26 mouse cellular contexts compared by ENCODE assay signal in genomic region chr6:39435875-39436274, GRCm38 (mm10). TPM values are rescaled to one million over a fixed set of nuclear protein-coding genes. Genes with fewer than 3 reads are reported as not detected.
DNase-seq lines count a peak whose midpoint lies in the region; ATAC-seq lines count a peak whose summit lies in the region.
"Had no signal": no experiment of that assay in that cellular context is flagged by ENCODE, and none has a peak within 500 bp of the region (broad histone marks: within the 10 kb centered on the region; RNA-seq: fewer than 3 reads in every experiment).

No protein-coding gene starts in this region.

- H3K36me3 ChIP-seq in neural tube, embryonic 11.5 days (ENCODE audit: control insufficient read depth, insufficient read depth, low read length), result no peaks in the 10 kb centered on the region
- H3K36me3 ChIP-seq in neural tube, embryonic 15.5 days, result no peaks in the 10 kb centered on the region
- no peaks in the 10 kb centered on the region for H3K36me3 ChIP-seq in liver, embryonic 15.5 days (replicated peaks)
- H3K36me3 ChIP-seq: embryonic facial prominence, embryonic 15.5 days; forebrain, embryonic 12.5 days; limb, embryonic 13.5 days had no signal

- H3K9me3 ChIP-seq in neural tube, embryonic 11.5 days (ENCODE audit: control insufficient read depth, low read length), result no peaks in the 10 kb centered on the region
- H3K9me3 ChIP-seq in neural tube, embryonic 15.5 days (replicated peaks), result no peaks in the 10 kb centered on the region
- no peaks in the 10 kb centered on the region for H3K9me3 ChIP-seq in liver, embryonic 15.5 days (replicated peaks)
- H3K9me3 ChIP-seq: embryonic facial prominence, embryonic 15.5 days; forebrain, embryonic 12.5 days; limb, embryonic 13.5 days had no signal

- H3K27ac ChIP-seq in neural tube, embryonic 11.5 days (ENCODE audit: low read depth, low read length), result peak overlapping the region; percentile 40; the same call in 1 of the 2 replicates
- H3K27ac ChIP-seq in neural tube, embryonic 15.5 days (replicated peaks), result no peak overlapping the region
- H3K27ac ChIP-seq in liver, embryonic 15.5 days (replicated peaks), result peak overlapping the region; percentile 51
- H3K27ac ChIP-seq: embryonic facial prominence, embryonic 15.5 days; forebrain, embryonic 12.5 days; gastrocnemius, adult 2 months; hindbrain, embryonic 14.5 days; limb, embryonic 13.5 days had no signal

- intact Hi-C loops in left cerebral cortex, postnatal 36 days (cut with DNase I), result no loop called here

- H3K27me3 ChIP-seq in neural tube, embryonic 11.5 days (ENCODE audit: control insufficient read depth, insufficient read depth, low read length), result no peaks in the 10 kb centered on the region
- no peaks in the 10 kb centered on the region for H3K27me3 ChIP-seq in neural tube, embryonic 15.5 days (replicated peaks)
- H3K27me3 ChIP-seq in liver, embryonic 15.5 days, result 0 out of 2 replicates have a peak, but pooled peaks cover 3% of the 10 kb centered on the region
- H3K27me3 ChIP-seq: embryonic facial prominence, embryonic 15.5 days; forebrain, embryonic 12.5 days; limb, embryonic 13.5 days had no signal

- H3K4me3 ChIP-seq in neural tube, embryonic 11.5 days (ENCODE audit: low read depth, low read length), result no peak overlapping the region
- no peak overlapping the region for H3K4me3 ChIP-seq in neural tube, embryonic 15.5 days (replicated peaks)
- H3K4me3 ChIP-seq in liver, embryonic 15.5 days (replicated peaks), result no peak overlapping the region
- H3K4me3 ChIP-seq: embryonic facial prominence, embryonic 15.5 days; forebrain, embryonic 12.5 days; gastrocnemius, adult 2 months; limb, embryonic 13.5 days had no signal

- H3K9ac ChIP-seq in neural tube, embryonic 11.5 days (ENCODE audit: low read length), result no peak overlapping the region
- no peak overlapping the region for H3K9ac ChIP-seq in neural tube, embryonic 15.5 days (replicated peaks)
- H3K9ac ChIP-seq in liver, embryonic 15.5 days, result peak overlapping the region; percentile 13; the same call in 1 of the 2 replicates
- H3K9ac ChIP-seq: embryonic facial prominence, embryonic 15.5 days; forebrain, embryonic 12.5 days; hindbrain, embryonic 14.5 days; limb, embryonic 13.5 days; lung, embryonic 14.5 days had no signal

- no peak for ATAC-seq in neural tube, embryonic 11.5 days (ENCODE audit: insufficient read depth, low FRiP score, low TSS enrichment)
- ATAC-seq in neural tube, embryonic 15.5 days (ENCODE audit: low FRiP score), result no peak
- ATAC-seq in erythroid progenitor cell, adult 5-6 weeks (replicated peaks; ENCODE audit: low FRiP score, poor library complexity, severe bottlenecking), result peak; percentile 61
- ATAC-seq in liver, embryonic 15.5 days (ENCODE audit: insufficient read depth), result peak; percentile 67
- ATAC-seq: inflammation-experienced regulatory T-cells, adult 6 months had no signal

- no peak overlapping the region for H3K4me2 ChIP-seq in neural tube, embryonic 11.5 days (ENCODE audit: low read depth)
- no peak overlapping the region for H3K4me2 ChIP-seq in neural tube, embryonic 15.5 days
- H3K4me2 ChIP-seq in liver, embryonic 15.5 days, result no peak overlapping the region
- H3K4me2 ChIP-seq: embryonic facial prominence, embryonic 15.5 days; forebrain, embryonic 12.5 days; hindbrain, embryonic 14.5 days; limb, embryonic 13.5 days; lung, embryonic 14.5 days had no signal

- no peak for DNase-seq in neural tube, embryonic 11.5 days (ENCODE audit: low spot score)
- no peak for DNase-seq in testis, postnatal 10 days (ENCODE audit: low spot score)
- DNase-seq in left cerebral cortex, postnatal 36 days (ENCODE audit: low spot score in 2 of 2), result no peak
- DNase-seq in embryo, embryonic 9.5 days (ENCODE audit: extremely low spot score), result no peak
- DNase-seq: adrenal gland, postnatal 14 days; cerebellum, adult 8-10 months; cerebellum, postnatal 36 days; gastrocnemius, adult 2 months; kidney, adult 8-10 months; kidney, postnatal 10 days; lung, embryonic 14.5 days; lung, postnatal 36 days; right cerebral cortex, postnatal 25 days; spleen, adult 18-20 months; thymus, postnatal 36 days had no signal

- 79% methylated on average over 5 of the region's 5 CpGs for whole genome bisulfite sequencing in neural tube, embryonic 11.5 days
- 73% methylated on average over 5 of the region's 5 CpGs for WGBS in neural tube, embryonic 15.5 days
- WGBS in liver, embryonic 15.5 days (ENCODE audit: insufficient replicate concordance), result 44% methylated on average over 5 of the region's 5 CpGs

- H3K4me1 ChIP-seq in neural tube, embryonic 11.5 days (ENCODE audit: control insufficient read depth, insufficient read depth, low read length), result no peaks in the 10 kb centered on the region
- no peaks in the 10 kb centered on the region for H3K4me1 ChIP-seq in neural tube, embryonic 15.5 days
- H3K4me1 ChIP-seq in liver, embryonic 15.5 days (replicated peaks), result peaks cover 39% of the 10 kb centered on the region
- H3K4me1 ChIP-seq: embryonic facial prominence, embryonic 15.5 days; limb, embryonic 13.5 days had no signal

RNA-seq across cellular contexts. Expression of gene Mkrn1, which starts 15.6 kb away (rescaled TPM):
- polyA plus RNA-seq in neural tube, embryonic 11.5 days (2014; fragmentation: Nextera tagmentation; extraction: Ambion mirVana), result 130 and 145 TPM in 2 replicates
- 203 and 231 TPM in 2 replicates for polyA plus RNA-seq in neural tube, embryonic 15.5 days (2015; fragmentation: Nextera tagmentation; extraction: Ambion mirVana)
- 253 and 359 TPM in 2 replicates for total RNA-seq in erythroid progenitor cell, adult 5-6 weeks (2015; ENCODE audit: low replicate concordance)
- 284 and 418 TPM in 2 replicates for total RNA-seq in erythroid progenitor cell, adult 5-6 weeks (2017; ENCODE audit: low replicate concordance)
- 229 and 259 TPM in 2 replicates for polyA plus RNA-seq in liver, embryonic 15.5 days (2015; fragmentation: Nextera tagmentation; extraction: Ambion mirVana)
- total RNA-seq in left cerebral cortex, postnatal 36 days (2021), result 100 to 1,000 TPM; 131 to 151 TPM

RNA-seq across cellular contexts. Expression of gene Rab19, which starts 54.9 kb away (rescaled TPM):
- polyA plus RNA-seq in neural tube, embryonic 11.5 days (2014; fragmentation: Nextera tagmentation; extraction: Ambion mirVana), result 0.19 and 0.26 TPM in 2 replicates
- polyA plus RNA-seq in neural tube, embryonic 15.5 days (2015; fragmentation: Nextera tagmentation; extraction: Ambion mirVana), result 0.09 and 1.9 TPM in 2 replicates
- 2.5 TPM in 1 of 2 replicates, not detected in the other for total RNA-seq in erythroid progenitor cell, adult 5-6 weeks (2015; ENCODE audit: low replicate concordance)
- 0.68 and 1.3 TPM in 2 replicates for total RNA-seq in erythroid progenitor cell, adult 5-6 weeks (2017; ENCODE audit: low replicate concordance)
- 0.28 and 0.37 TPM in 2 replicates for polyA plus RNA-seq in liver, embryonic 15.5 days (2015; fragmentation: Nextera tagmentation; extraction: Ambion mirVana)
- not detected for total RNA-seq in left cerebral cortex, postnatal 36 days (2021)
- total RNA-seq: layer of hippocampus, adult 18-20 months; layer of hippocampus, postnatal 25 days had no signal
- polyA plus RNA-seq: C2C12 had no signal

RNA-seq across cellular contexts. Expression of gene Slc37a3, which starts 58.4 kb away (rescaled TPM):
- polyA plus RNA-seq in neural tube, embryonic 11.5 days (2014; fragmentation: Nextera tagmentation; extraction: Ambion mirVana), result 54.1 and 58.8 TPM in 2 replicates
- 52.6 and 53.1 TPM in 2 replicates for polyA plus RNA-seq in neural tube, embryonic 15.5 days (2015; fragmentation: Nextera tagmentation; extraction: Ambion mirVana)
- total RNA-seq in erythroid progenitor cell, adult 5-6 weeks (2015; ENCODE audit: low replicate concordance), result 1.4 and 10.9 TPM in 2 replicates
- 0.83 and 2.3 TPM in 2 replicates for total RNA-seq in erythroid progenitor cell, adult 5-6 weeks (2017; ENCODE audit: low replicate concordance)
- 9.1 and 9.3 TPM in 2 replicates for polyA plus RNA-seq in liver, embryonic 15.5 days (2015; fragmentation: Nextera tagmentation; extraction: Ambion mirVana)
- total RNA-seq in left cerebral cortex, postnatal 36 days (2021), result 10 to 100 TPM; 70.8 to 79.2 TPM

Comparison
In these comparisons a context has a peak if more than half of its experiments do, and no peak if none do; other contexts are left out.
1. ATAC-seq: peak in erythroid progenitor cell, adult 5-6 weeks (single experiment) and liver, embryonic 15.5 days (single experiment); none in neural tube, embryonic 11.5 days (single experiment) and neural tube, embryonic 15.5 days (single experiment).